Mouse (Mus musculus): ENCODE results near the gene Osbpl6.

Gene Osbpl6

GRCm38 (mm10) chr2:76504122-76504839, 98.0 kb downstream of the Osbpl6 start:
- no peak for DNase-seq

- DNase-seq: no peak
Observed at GRCm38 (mm10) chr2:76504989-76505388, 98.7 kb downstream of the Osbpl6 start.

- peak; percentile 39 for DNase-seq
Observed at GRCm38 (mm10) chr2:76511281-76511721, 105.0 kb downstream of the Osbpl6 start.

GRCm38 (mm10) chr2:76512133-76512532, 105.8 kb downstream of the Osbpl6 start:
- DNase-seq: no peak

GRCm38 (mm10) chr2:76512888-76513287, 106.6 kb downstream of the Osbpl6 start:
- no peak for DNase-seq

GRCm38 (mm10) chr2:76513296-76513695, 107.0 kb downstream of the Osbpl6 start:
- no peak for DNase-seq

GRCm38 (mm10) chr2:76517471-76517870, 111.2 kb downstream of the Osbpl6 start:
- DNase-seq: no peak

- no peak for DNase-seq
Observed at GRCm38 (mm10) chr2:76518407-76519063, 112.2 kb downstream of the Osbpl6 start.

- no peak for DNase-seq
Observed at GRCm38 (mm10) chr2:76521585-76521984, 115.3 kb downstream of the Osbpl6 start.

- DNase-seq: no peak
Observed at GRCm38 (mm10) chr2:76524451-76524850, 118.1 kb downstream of the Osbpl6 start.

GRCm38 (mm10) chr2:76525645-76526044, 119.3 kb downstream of the Osbpl6 start:
- DNase-seq: no peak

- DNase-seq: peak; percentile 48
Observed at GRCm38 (mm10) chr2:76532490-76533126, 126.3 kb downstream of the Osbpl6 start.

GRCm38 (mm10) chr2:76534932-76535331, 128.6 kb downstream of the Osbpl6 start:
- no peak for DNase-seq

GRCm38 (mm10) chr2:76541900-76542299, 135.6 kb downstream of the Osbpl6 start:
- no peak for DNase-seq

- DNase-seq: no peak
Observed at GRCm38 (mm10) chr2:76542921-76543320, 136.6 kb downstream of the Osbpl6 start.

GRCm38 (mm10) chr2:76545539-76545938, 139.2 kb downstream of the Osbpl6 start:
- DNase-seq: no peak

- no peak for DNase-seq
Observed at GRCm38 (mm10) chr2:76548171-76548570, 141.9 kb downstream of the Osbpl6 start.

GRCm38 (mm10) chr2:76548836-76549235, 142.5 kb downstream of the Osbpl6 start:
- DNase-seq: no peak

- no peak for DNase-seq
Observed at GRCm38 (mm10) chr2:76549316-76549715, 143.0 kb downstream of the Osbpl6 start.

- DNase-seq: no peak
Observed at GRCm38 (mm10) chr2:76555852-76556558, 149.7 kb downstream of the Osbpl6 start.

GRCm38 (mm10) chr2:76560146-76560545, 153.8 kb downstream of the Osbpl6 start:
- no peak for DNase-seq

- no peak for DNase-seq
Observed at GRCm38 (mm10) chr2:76563862-76564261, 157.6 kb downstream of the Osbpl6 start.

GRCm38 (mm10) chr2:76566933-76567551, 160.7 kb downstream of the Osbpl6 start:
- DNase-seq: no peak
